Mouse (Mus musculus) forebrain, embryonic 12.5 days (tissue): ENCODE results near the gene Ap1b1. TPM values are rescaled to one million over a fixed set of nuclear protein-coding genes. Genes with fewer than 3 reads are reported as not detected.
A peak's percentile ranks its signal among the peaks of the same experiment; 100 is the strongest.

Source experiments
- ATAC-seq: fragments of 200-750 bp; cut with Nextera tagmentation; 2 replicates; pipeline ENCODE4 v1.8.0; 2017; ENCODE audit warnings: moderate TSS enrichment; ENCODE audit not compliant: low FRiP score
- H3K27ac ChIP-seq: fragments of 300-500 bp; sonication (generic); 2 replicates; pipeline ENCODE4 v1.5.1; 2016; ENCODE audit warnings: mild to moderate bottlenecking
- H3K27me3 ChIP-seq: fragments of 300-500 bp; sonication (generic); 2 replicates; pipeline ENCODE4 v1.6.1; 2016; ENCODE audit warnings: mild to moderate bottlenecking
- H3K36me3 ChIP-seq: fragments of 300-500 bp; sonication (generic); replicated peaks from 2 replicates; pipeline ENCODE4 v1.6.1; 2016; ENCODE audit warnings: mild to moderate bottlenecking
- H3K4me1 ChIP-seq: fragments of 300-500 bp; sonication (generic); 2 replicates; pipeline ENCODE4 v1.6.1; 2016
- H3K4me2 ChIP-seq: fragments of 300-500 bp; sonication (generic); 2 replicates; pipeline ENCODE4 v1.6.1; 2016; ENCODE audit warnings: mild to moderate bottlenecking, moderate library complexity
- H3K4me3 ChIP-seq: fragments of 300-500 bp; sonication (generic); replicated peaks from 2 replicates; pipeline ENCODE4 v1.5.1; 2016; ENCODE audit warnings: mild to moderate bottlenecking
- H3K9ac ChIP-seq: fragments of 300-500 bp; sonication (generic); 2 replicates; pipeline ENCODE4 v1.6.1; 2016; ENCODE audit warnings: mild to moderate bottlenecking
- H3K9me3 ChIP-seq: fragments of 300-500 bp; sonication (generic); 2 replicates; pipeline ENCODE4 v1.6.1; 2016
- WGBS: fragments of 180-500 bp; shearing (Covaris S2); methylation state at CpG from one replicate; pipeline ENCODE4 v1.1.7; 2016; 5-methylcytosine and 5-hydroxymethylcytosine counted together
- polyA plus RNA-seq: library from polyadenylated mRNA; unstranded; fragments of >200 nt; fragmentation: Nextera tagmentation; extraction: Ambion mirVana; gene quantifications from 2 replicates; pipeline ENCODE4 v1.2.1, GENCODE M21; 2016

Ap1b1 gene
- 67.9 and 76.7 TPM in 2 replicates for polyA plus RNA-seq

GRCm38 (mm10) chr11:4986695-4987486 lies at the start of gene Ap1b1:
Gene Ap1b1, plus strand, starts transcription at chr11:4986824.
- Histone ChIP-seq H3K36me3 (0 out of 2 replicates have a peak, but pooled peaks cover 3% of the 10 kb centered on the region), H3K9me3 (no peaks in the 10 kb centered on the region), H3K4me1 (peaks cover 20% of the 10 kb centered on the region), H3K9ac (peak within 1 kb of the TSS; percentile 77), H3K27ac (0 out of 2 replicates have a peak within 1 kb of the TSS, but pooled peaks have one; percentile 20), H3K4me2 (peak within 1 kb of the TSS; percentile 90), H3K27me3 (no peaks in the 10 kb centered on the region), H3K4me3 (peak within 1 kb of the TSS; percentile 79)
- peak; percentile 92 for ATAC-seq
- under 1% methylated on average over 62 of the region's 62 CpGs for WGBS

DNA sequence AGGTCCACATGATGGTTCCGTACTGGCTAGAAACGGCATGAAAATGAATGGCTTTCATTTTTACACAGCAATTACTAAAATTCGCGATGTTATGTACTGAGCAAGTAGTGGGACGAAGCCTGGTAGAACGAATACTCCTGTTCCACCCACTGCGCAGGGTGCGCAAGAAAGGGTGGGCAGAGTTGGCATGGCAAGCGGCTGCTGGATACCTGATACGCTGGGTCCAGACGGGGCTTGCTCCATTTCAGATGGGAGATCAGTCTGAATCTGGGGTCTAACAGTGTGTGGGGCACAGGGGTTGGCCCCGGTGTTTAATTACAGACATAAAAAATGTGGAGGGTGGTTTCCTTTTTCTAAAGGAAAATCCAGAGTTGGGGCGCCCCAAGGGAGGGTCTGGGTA lies 40.1 kb upstream of the Ap1b1 start:
- no peak overlapping the region for H3K9ac ChIP-seq

GRCm38 (mm10) chr11:4946947-4947812 lies 39.4 kb upstream of the Ap1b1 start:
- H3K9ac ChIP-seq, result peak overlapping the region; percentile 42
- peak overlapping the region; percentile 53 for H3K4me3 ChIP-seq
- peak overlapping the region; percentile 73 for H3K27ac ChIP-seq
- WGBS, result under 1% methylated on average over 117 of the region's 120 CpGs
- H3K4me2 ChIP-seq, result peak overlapping the region; percentile 84
- no peaks in the 10 kb centered on the region for H3K36me3 ChIP-seq
- peaks cover 80% of the 10 kb centered on the region for H3K27me3 ChIP-seq
- peak; percentile 89 for ATAC-seq
- H3K4me1 ChIP-seq, result peaks cover 31% of the 10 kb centered on the region
- H3K9me3 ChIP-seq, result no peaks in the 10 kb centered on the region

More for the DNA sequence above, 40.1 kb upstream of the Ap1b1 start:
- H3K4me2 ChIP-seq, result peak overlapping the region; percentile 84
- H3K4me3 ChIP-seq, result peak overlapping the region; percentile 53
- H3K27me3 ChIP-seq, result peaks cover 74% of the 10 kb centered on the region
- no peaks in the 10 kb centered on the region for H3K36me3 ChIP-seq
- no peak overlapping the region for H3K27ac ChIP-seq
- no peaks in the 10 kb centered on the region for H3K9me3 ChIP-seq
- H3K4me1 ChIP-seq, result peaks cover 31% of the 10 kb centered on the region
- 40% methylated on average over 13 of the region's 13 CpGs for WGBS
- ATAC-seq, result peak; percentile 3; the same call in 1 of the 2 replicates

DNA sequence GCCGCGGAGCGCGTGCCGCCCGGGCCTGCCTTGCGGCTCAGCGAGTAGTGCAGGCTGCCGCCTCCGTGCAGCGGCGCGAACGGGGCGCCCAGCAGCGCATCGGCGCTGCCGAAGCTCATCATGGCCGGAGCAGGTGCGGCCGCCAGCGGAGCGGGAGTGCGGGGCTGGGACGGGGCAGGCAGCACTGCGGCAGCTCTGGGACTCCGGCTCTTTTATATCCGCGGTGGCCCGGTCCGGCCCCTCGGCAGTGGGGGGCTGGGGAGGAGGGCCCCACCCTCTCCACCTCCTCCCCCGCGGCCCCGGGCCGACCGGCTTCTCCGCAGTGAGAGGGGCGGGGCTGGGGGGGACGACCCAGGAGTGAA lies 38.8 kb upstream of the Ap1b1 start, which contains the start of gene Nefh:
Nefh (minus strand) TSS at position 252 of the 362 bp plus-strand sequence.
- Histone ChIP-seq H3K27ac (peak within 1 kb of the TSS; percentile 73), H3K27me3 (peaks cover 86% of the 10 kb centered on the region), H3K4me1 (peaks cover 31% of the 10 kb centered on the region), H3K9ac (peak within 1 kb of the TSS; percentile 42), H3K9me3 (no peaks in the 10 kb centered on the region), H3K4me2 (peak within 1 kb of the TSS; percentile 84), H3K36me3 (no peaks in the 10 kb centered on the region), H3K4me3 (peak within 1 kb of the TSS; percentile 53)
- peak; percentile 61 for ATAC-seq
- under 1% methylated on average over 25 of the region's 41 CpGs for WGBS

- Histone ChIP-seq H3K27ac (no peak overlapping the region), H3K9me3 (no peaks in the 10 kb centered on the region), H3K36me3 (no peaks in the 10 kb centered on the region), H3K4me1 (peaks cover 36% of the 10 kb centered on the region), H3K27me3 (peaks cover 96% of the 10 kb centered on the region), H3K4me3 (peak overlapping the region; percentile 53), H3K9ac (no peak overlapping the region), H3K4me2 (peak overlapping the region; percentile 84; the same call in 1 of the 2 replicates)
- 33% methylated on average over 8 of the region's 8 CpGs for WGBS
- ATAC-seq, result no peak
Measured at GRCm38 (mm10) chr11:4948792-4949191, 37.8 kb upstream of the Ap1b1 start.

- 5% methylated on average over 23 of the region's 23 CpGs for WGBS
- Histone ChIP-seq H3K4me1 (peaks cover 40% of the 10 kb centered on the region), H3K9me3 (no peaks in the 10 kb centered on the region), H3K4me2 (peak overlapping the region; percentile 10; the same call in 1 of the 2 replicates), H3K27me3 (peaks cover 99% of the 10 kb centered on the region), H3K36me3 (no peaks in the 10 kb centered on the region), H3K27ac (no peak overlapping the region), H3K9ac (no peak overlapping the region), H3K4me3 (0 out of 2 replicates have a peak overlapping the region, but pooled peaks have one; percentile 10)
- no peak for ATAC-seq
Measured at GRCm38 (mm10) chr11:4949256-4950044, 37.2 kb upstream of the Ap1b1 start.

- Histone ChIP-seq H3K4me2 (peak overlapping the region; percentile 11), H3K4me1 (peaks cover 21% of the 10 kb centered on the region), H3K27me3 (peaks cover 66% of the 10 kb centered on the region), H3K4me3 (no peak overlapping the region), H3K9ac (no peak overlapping the region), H3K36me3 (no peaks in the 10 kb centered on the region), H3K27ac (no peak overlapping the region), H3K9me3 (no peaks in the 10 kb centered on the region)
- no peak for ATAC-seq
- 3% methylated on average over 6 of the region's 6 CpGs for WGBS
Measured at GRCm38 (mm10) chr11:4953401-4953800, 33.2 kb upstream of the Ap1b1 start.

- Histone ChIP-seq H3K4me2 (peak overlapping the region; percentile 11), H3K36me3 (no peaks in the 10 kb centered on the region), H3K9me3 (no peaks in the 10 kb centered on the region), H3K27ac (no peak overlapping the region), H3K9ac (no peak overlapping the region), H3K27me3 (peaks cover 60% of the 10 kb centered on the region), H3K4me3 (no peak overlapping the region), H3K4me1 (peaks cover 16% of the 10 kb centered on the region)
- ATAC-seq, result no peak
- 2% methylated on average over 8 of the region's 8 CpGs for WGBS
Measured at GRCm38 (mm10) chr11:4953918-4954317, 32.7 kb upstream of the Ap1b1 start.

DNA sequence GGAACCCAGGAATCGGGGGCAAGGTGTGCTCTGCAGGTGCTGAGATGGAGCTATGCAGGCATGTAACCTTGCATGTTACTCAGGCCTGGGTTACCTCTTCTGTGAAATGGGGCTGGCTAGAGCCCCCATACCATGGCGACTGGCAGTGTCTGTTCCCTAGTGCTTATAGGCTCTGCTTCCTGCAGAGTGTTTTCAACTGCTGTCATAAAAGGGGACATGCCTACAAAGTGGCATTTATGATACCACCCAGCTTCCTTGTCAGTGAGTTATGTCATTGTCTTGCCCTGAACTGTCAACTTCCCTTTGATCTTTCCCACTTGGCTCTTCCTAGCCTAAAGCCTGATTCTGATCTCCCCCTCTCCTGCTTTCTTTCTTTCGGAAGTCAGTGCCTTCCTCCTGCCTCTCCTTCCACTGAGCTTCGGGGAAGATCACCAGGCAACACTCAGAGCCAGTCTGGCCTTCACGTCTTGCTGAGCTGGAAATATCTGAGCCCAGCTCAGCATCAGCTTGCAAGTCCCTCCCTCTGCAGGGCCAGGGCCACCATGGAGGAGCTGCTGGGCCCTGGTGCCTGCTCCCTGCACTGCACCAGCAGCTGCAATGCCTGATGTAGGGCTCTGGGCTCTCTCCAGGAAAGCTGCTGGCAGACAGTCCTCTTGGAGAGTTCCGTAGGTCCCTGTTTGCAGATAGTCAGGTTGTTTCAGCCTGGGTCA lies 23.4 kb upstream of the Ap1b1 start:
- H3K27me3 ChIP-seq, result no peaks in the 10 kb centered on the region
- no peak overlapping the region for H3K4me3 ChIP-seq
- no peak overlapping the region for H3K27ac ChIP-seq
- H3K9me3 ChIP-seq, result no peaks in the 10 kb centered on the region
- 68% methylated on average over 6 of the region's 6 CpGs for WGBS
- ATAC-seq, result no peak
- H3K4me1 ChIP-seq, result no peaks in the 10 kb centered on the region
- no peak overlapping the region for H3K9ac ChIP-seq
- H3K4me2 ChIP-seq, result no peak overlapping the region
- no peaks in the 10 kb centered on the region for H3K36me3 ChIP-seq

- no peak for ATAC-seq
- Histone ChIP-seq H3K4me3 (no peak overlapping the region), H3K9me3 (no peaks in the 10 kb centered on the region), H3K9ac (no peak overlapping the region), H3K27me3 (no peaks in the 10 kb centered on the region), H3K4me2 (no peak overlapping the region), H3K27ac (no peak overlapping the region), H3K4me1 (no peaks in the 10 kb centered on the region), H3K36me3 (no peaks in the 10 kb centered on the region)
- 81% methylated on average over 2 of the region's 2 CpGs for WGBS
Measured at GRCm38 (mm10) chr11:4966325-4966724, 20.3 kb upstream of the Ap1b1 start.

GRCm38 (mm10) chr11:4966888-4967287 lies 19.7 kb upstream of the Ap1b1 start:
- Histone ChIP-seq H3K36me3 (no peaks in the 10 kb centered on the region), H3K27me3 (no peaks in the 10 kb centered on the region), H3K4me3 (no peak overlapping the region), H3K4me2 (no peak overlapping the region), H3K27ac (no peak overlapping the region), H3K9ac (no peak overlapping the region), H3K4me1 (no peaks in the 10 kb centered on the region), H3K9me3 (no peaks in the 10 kb centered on the region)
- WGBS, result 63% methylated on average over 5 of the region's 5 CpGs
- ATAC-seq, result no peak
